Mouse (Mus musculus) adipocyte (in vitro differentiated cells): ENCODE results near the gene Nipsnap3a.

Source experiments
- DNase-seq: peaks from one replicate; pipeline ENCODE4 v3.0.0-alpha.2; 2016; ENCODE audit warnings: low spot score

The Nipsnap3a gene

DNA sequence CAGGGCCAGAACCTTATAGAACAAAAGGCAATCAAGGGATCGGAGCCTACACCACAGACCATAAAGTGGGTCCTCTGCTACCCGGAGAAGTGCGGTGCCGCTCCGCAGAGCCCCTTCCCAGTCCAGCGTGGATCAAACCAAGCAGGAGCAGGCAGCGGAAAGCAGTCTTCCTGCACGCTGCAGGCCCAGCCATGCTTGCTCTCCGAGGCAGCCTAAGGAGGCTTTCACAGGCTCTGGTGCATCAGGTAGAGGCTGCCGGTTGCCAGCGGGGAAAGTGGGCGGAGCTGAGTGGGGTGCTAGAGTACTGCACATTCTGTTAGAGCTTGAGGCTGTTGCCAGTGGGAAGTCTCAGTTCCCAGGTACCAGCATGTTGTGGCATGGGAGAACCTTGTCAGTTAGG lies at the start of gene Nipsnap3a:
TSS of gene Nipsnap3a (plus strand) at position 25 of the 400 bp plus-strand sequence.
- no peak for DNase-seq

DNA sequence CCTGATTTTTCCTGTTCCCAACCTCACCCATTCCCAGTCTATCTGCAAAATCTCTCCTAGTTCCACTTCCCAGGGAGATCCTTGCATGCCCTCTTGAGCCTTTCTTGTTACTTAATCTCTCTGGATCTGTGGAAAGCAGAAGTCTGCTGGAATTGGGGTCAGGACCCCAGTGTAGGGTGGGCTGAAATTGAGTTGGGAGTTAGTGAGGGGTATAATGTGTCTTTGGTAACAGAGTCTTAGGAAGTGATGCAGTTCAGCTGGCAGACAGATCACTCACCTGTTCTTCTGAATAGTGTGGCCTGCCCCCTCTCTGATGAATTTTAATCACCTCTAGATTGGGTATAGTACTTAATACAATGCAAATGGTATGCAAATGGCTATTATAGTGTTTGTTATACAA lies 42.4 kb upstream of the Nipsnap3a start:
- DNase-seq, result no peak

DNA sequence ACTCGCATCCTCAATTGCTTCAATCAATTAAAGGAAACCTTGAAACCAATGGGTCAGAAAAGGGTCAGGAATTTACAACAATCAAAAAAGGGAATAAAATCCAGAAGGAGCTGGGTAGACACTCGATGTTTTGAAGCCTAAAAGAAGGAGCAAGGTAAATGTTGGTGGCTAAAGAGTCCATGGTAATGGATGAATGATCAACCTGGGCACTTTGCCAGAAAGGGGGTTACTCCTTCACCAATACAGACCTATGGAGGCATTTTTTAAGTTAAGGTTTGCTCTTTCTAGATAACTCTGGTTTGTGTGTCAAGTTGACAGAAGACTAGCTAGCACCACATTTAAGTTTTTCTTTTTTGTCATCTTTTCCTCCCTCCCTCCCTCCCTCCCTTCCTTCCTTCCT lies 40.1 kb upstream of the Nipsnap3a start:
- DNase-seq, result no peak

DNA sequence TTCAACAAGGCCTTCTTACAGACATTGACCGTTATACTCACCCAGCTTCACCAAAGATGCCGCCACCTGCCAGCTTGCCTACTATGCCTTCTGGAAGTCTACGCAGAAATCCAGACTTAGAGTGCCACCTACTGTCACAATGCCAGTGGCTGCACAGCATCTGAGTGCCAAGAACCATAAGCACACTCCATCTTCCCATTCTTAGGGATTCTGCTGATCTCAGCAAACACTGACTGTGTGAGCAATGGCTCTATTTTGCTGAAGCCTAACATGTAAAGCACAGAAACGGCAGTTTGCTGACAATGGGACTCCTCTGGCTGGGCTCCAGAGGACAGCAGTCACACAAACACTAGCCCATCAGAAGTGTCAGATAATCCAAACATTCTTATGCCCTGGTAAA lies 30.4 kb upstream of the Nipsnap3a start:
- DNase-seq, result peak; percentile 11

DNA sequence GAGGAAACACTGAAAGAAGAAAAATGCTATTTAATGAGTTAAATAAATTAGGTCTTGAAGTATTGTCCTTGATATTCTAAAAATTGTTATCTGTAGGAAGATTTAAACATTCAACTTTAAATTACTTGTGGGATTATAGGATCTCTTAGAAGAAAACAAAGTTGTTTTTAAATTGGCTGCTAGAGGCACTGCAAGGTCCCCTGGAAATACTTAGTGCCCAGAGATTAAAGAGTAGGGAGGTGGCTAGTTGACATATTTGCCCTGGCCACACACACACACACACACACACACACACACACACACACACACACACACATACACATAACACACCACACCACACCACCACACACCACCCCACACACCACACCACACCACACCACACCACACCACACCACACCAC lies 24.8 kb upstream of the Nipsnap3a start, which contains the start of gene Olfr270:
TSS of gene Olfr270 (plus strand) at position 301 of the 400 bp plus-strand sequence.
- DNase-seq, result no peak

DNA sequence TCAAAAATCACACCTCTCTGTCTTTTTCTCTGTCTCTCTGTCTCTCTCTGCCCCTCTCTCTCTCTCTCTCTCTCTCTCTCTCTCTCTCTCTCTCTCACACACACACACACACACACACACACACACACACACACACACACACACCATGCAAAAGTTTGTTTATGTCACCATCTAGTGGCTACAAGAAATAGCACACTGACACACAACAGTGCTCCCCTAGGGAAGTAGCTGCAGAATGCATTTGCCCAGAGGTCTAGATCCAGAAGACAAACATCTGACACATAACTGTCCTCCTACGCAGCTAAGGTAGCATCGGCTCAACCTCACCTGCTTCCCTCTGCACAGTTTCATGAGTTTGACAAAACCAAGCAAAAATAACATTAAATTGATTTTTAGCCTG lies 3.9 kb upstream of the Nipsnap3a start:
- peak; percentile 32 for DNase-seq

DNA sequence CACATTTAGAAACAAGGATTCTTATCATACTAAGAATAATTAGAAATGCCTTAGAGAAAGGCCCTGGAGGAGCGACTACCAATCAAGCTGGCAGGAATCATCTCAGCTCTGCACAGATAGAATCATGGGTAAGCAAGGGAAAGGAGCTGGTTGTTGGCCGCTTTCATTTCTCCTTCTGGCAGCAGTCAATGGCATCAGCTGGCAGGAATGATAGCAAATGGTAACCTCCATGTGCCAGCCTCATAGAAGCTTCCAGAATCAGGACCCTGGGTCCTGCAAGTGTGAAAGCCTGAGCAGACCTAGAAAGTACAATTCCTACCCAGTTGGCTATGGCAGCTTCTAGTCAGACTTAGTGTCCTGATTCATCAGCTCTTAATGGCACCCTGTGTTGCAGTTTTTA lies 2.8 kb upstream of the Nipsnap3a start:
- no peak for DNase-seq

DNA sequence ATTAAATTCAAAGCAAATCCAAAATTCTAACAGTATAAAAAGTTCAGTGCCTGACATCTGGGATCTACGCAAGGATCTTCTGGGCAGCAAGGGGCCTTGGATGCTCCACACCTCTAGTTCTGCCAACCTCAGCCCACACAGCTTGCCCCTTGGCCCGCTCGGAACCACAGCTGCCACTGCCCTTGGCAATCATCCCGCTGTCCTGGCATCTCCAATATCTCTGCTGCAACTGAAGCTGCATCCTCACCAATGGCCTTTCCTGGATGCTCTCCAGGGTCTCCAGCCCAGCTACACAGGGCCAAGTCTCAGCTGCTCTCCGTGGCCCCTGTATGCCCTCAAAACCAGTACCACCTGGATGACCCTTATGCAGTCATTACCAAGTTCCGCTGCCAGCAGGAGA lies 10.4 kb downstream of the Nipsnap3a start:
- peak; percentile 41 for DNase-seq

DNA sequence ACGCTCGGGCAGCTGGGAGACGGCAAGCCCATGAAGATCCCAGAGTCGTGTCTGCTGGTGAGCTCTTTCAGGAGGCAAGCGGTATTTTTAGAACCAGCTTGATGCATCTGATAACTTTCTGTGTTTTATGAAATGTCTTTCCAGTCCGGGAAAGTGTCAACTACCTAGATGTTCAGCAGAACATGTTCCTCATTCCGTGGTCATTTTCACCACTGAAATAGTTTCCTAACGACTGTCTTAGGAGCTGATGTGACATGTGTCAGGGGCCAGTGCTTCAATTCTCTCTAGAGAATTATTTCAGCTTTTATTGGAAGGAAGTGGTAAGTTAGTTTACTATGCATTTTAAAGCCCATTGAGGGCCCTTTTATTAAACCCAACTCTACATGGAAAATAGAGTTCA lies 11.1 kb downstream of the Nipsnap3a start:
- no peak for DNase-seq

DNA sequence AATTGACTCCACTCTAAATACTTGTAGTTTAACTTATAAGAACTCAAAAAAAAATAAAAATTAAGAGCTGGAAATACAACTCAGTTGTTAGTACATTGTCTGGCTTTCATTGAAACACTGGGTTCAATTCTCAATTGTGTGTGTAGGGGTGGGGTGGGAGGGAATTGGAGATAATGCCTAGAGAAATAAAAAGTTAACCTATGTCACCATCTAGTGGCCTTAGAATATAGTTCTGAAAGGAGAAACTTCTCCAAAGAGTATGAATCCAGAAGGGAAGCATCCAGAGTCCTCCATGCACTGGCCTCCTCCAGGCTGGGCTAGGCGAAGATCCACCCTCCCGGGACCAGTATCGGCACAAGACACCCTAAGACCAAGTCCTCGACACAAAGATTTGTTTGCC lies 20.1 kb downstream of the Nipsnap3a start:
- DNase-seq, result peak; percentile 33

DNA sequence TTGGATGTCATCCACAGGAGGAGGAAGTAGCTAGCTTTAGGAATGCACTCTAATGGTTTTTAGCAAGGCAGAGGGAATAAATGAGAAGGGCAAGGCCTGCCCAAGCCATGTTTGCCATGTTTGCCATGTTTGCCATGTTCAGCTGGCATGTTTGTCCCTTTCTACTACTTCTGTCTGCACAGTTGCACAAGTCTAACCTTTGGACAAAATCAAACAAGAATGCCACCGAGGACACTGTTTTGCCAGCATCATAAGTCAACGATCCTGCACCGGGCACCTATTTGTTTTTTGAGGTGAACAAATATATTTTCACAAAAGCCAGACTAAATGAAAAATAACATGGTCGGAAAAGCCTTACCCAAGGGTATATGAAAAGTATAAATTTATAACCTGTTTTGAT lies 20.8 kb downstream of the Nipsnap3a start:
- no peak for DNase-seq

DNA sequence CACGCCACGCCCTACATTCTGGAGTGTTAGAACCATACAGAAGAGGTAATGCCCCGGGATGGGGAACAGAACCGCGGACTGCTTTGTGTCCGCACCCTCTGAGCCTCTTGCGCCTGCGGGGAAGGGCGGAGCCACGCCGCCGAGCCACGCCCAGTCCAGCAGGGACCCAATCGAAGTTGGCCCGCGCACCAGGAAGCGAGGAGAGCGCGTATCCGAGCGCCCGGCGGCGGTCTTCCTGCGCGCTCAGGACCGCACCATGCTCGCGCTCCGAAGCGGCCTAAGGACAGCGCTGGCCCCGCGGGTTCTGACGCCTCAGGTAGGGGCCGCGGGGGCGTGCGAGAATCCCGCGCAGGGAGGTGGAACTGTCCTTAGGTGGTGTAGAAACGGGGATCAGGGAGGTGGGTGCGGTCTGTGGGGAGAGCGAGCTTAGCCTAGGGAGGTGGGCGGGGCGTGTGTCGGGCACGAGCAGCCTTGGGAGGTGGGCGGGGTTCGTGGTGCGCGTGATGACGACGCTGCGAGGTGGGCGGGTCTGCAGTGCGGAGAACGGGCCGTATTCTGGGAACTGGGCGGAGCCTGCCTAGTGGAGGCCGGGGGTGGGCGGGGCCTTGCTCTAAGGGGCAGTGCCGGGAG lies 22.8 kb downstream of the Nipsnap3a start, which contains the start of gene Nipsnap3b:
TSS of gene Nipsnap3b (plus strand) at position 149 of the 630 bp plus-strand sequence.
- peak; percentile 96 for DNase-seq

DNA sequence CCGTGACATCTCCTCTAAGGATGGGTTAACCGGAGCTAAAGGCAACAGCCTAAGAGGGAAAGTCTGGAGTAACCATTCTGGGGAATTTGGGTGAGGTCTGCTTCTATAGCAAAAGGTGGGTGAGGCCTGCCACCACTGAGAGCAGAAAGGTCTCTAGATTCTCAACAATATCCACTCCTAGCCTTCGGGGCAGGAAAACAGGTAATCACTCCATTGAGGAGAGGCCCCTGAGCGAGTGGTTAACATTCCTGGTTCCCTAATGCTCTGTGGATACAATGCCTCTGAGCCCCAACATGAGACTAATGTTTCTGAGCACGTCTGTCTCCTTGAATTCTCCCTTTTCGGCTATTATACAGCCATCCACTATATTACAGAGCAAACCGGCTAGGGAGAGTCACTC lies 25.3 kb downstream of the Nipsnap3a start:
- DNase-seq, result no peak

DNA sequence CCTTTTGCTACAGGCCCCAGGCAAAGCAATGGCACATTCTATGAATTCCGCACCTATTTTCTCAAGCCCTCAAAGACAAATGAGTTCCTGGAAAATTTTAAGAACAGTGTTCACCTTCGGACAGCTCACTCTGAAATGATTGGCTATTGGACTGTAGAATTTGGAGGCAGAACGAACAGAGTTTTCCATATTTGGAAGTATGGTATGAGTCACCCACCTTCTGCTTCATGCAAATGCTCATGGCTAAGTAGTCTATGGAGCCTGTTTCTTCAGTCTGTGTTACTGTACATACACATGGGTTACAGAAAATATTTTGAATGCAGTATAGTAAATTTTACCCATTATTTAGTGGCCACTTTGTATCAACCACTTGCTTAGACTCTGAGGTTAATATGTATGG lies 26.0 kb downstream of the Nipsnap3a start:
- DNase-seq, result no peak

DNA sequence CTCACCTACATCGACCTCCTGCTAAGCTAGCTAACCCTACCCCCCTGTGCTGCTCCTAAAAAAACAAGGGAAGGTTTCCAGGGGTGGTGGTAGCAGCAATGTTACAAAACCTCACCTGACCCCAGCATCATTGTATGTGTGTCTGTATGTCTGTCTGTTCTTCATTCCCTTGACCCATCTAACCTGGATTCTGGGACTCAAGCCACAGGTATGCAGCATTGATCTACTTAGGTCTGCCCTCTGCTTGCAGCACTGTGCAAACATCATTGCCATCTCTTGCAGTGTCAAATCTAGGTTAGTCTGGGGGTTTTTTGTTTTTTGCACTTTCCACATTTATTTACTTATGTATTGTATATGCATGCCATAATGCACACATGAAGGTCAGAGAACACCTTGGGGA lies 29.3 kb downstream of the Nipsnap3a start:
- DNase-seq, result no peak

DNA sequence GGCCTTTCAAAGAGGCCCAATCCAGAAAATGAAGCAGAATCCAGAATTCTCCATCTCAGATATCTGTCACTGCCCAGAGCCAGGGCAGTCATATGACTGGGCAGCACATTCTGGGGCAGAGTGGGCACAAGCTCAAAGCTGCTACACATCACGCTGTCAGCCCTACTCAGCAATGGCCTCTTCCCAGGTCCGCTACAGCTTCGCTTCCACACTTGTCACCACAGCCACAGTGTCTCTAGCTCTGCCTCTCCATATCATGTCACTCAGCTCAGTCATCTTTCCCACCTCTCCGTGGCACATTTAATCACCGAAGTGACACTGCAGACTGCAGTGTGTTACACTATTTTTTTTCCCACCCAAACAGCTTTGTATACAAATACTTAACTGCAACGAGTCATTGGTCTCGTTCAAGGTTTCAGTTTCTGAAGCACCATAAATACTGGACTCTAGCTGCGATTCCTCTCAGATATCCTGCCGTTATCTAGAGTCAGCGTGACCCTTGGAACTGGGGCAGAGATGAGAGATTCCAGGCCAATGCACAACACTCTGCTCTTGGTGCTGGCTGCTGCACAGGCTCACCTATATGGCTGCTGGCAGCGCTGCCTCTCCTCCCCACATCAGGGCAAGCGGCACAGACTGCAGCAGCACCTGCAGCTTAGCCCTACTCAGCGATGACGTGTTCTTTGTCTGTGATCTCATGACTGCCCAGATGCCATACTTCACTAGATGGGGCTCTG lies 34.3 kb downstream of the Nipsnap3a start:
- DNase-seq, result no peak

DNA sequence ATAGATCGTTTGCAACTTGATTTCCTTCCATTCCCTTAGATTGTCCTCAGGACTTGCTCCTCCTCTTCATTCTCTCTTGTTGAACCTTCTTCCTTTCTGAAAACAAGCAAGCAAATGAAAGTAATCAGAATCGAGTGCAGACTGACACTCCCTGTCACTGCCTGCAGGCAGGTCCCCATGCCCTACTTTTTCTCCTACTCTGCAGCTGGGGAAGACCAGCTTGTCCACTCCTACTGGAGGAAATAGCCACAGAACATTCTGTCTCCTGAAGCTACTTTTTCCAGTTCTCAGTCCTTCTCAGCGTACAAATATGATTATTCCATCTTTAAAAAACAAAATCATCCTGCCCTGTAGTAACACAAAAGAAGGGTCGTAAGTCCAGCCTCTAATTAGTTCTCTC lies 35.3 kb downstream of the Nipsnap3a start:
- DNase-seq, result peak; percentile 49

DNA sequence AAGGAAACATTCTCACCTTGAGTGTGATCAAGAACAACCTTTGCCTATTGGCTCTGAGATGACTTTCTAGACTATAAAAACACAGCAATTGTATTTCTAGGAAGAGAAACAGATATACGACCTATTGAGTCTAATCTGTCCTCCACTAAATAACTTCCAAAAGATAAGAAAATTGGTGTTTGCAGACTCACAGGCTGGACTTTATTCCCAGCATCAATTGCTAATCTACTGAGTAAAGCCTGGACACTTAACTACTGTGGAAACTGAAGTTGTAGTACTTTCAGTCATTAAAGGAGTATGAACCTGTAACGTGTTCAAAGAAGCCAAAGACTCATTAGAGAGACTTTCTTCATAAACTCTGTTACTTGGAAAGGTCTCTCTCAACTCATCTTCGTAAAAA lies 38.7 kb downstream of the Nipsnap3a start:
- DNase-seq, result no peak

DNA sequence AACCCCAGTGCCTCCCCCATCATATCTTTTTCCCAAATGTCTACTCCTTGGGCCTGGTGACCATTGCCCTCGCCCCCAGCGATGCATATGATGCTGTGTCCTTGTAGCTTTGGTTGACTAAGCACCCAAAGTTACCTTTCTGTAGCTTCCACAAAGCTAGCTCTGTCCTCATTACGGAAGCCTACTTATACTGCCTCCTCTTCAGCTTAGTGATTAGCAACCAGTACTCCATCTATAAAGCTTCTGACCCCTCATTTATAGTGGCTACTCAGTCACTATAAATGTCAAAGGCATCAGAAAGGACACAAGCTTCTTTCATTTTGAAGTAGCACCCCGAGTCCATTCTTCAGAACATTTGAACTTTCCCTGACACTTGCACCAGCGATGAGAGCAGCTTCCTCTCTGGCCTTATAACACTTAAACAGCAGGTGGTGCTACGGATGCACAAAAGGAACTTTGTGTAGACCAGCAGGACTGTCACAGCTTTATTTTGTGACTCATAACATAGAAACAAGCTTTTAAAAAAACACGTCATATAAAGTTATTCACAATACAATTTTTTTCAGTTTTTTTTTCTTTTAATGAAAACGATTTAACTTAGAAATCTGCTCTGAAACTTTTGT lies 41.4 kb downstream of the Nipsnap3a start:
- peak; percentile 58 for DNase-seq

DNA sequence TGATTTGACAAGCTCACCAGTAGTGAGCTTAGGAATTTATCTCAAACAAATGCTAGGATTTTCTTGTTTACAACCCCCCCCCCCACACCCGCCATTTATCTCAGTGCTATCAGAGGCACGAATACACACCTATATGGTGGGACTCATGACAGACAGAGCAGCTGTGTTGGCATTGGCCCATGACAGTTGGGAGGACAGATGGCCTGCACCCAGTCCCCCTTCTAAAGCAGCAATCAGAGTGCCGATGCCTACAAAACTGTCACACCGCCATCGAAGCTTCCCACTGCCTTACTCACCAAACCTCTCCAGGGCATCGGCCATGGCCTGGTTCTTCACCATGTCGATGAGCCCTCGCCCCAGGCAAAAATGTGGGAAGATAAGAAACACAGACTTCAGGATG lies 54.7 kb downstream of the Nipsnap3a start:
- DNase-seq, result no peak

DNA sequence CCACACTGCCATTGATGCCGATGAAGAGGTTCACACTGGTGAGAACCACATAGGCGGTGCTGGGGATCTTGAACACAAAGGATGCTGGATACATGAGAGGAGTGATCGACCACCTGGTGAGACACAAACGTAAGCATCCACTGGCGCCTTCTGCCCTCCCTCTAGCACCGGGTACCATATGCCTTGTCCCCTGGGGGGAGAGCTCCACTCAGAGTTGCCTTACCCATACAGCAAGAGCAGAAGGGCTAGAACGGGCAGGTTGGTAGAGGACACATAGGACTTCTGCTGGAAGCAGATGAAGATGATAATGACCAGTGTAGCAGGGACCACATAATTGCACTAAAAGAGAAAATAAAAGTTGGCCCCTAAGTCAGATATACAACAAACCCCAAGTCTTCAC lies 56.7 kb downstream of the Nipsnap3a start:
- no peak for DNase-seq

DNA sequence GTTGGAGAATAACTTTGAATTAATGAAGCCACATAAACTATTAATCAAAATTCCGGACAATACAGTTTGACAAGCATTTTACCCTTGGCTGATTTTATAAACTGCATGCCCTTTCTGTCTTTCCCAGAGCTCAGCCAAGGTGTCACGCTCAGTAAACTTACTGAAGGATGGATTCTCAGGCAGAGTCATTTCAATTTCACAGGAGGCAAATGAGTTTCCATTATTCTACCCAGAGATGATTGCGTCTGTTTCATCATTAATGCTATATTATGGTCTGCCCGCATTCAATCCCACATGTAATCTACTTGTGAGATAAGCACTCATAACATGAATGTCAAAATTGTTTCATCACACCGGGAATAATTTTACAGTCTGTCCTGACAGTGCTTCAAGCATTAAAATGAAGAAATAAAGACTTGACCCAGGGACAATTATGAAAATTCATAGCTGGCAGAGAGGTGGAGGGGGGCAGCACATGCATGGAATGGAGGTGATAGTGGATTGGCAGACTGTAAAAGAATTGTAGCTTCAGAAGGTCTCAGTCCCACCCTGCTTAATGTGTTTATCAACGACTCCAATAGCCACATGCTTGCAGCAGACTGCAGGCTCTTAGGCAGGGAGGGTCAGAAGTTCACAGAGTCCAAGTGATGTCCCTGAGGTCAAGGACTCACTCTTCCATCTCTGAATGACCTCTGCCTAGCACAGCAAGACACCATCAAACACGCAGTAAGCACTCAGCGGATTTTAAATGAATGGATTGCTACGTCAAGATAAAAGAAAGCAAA lies 57.4 kb downstream of the Nipsnap3a start:
- DNase-seq, result no peak
